Mouse (Mus musculus) ES-E14 (cell line): ENCODE measurements around the gene Gm49384. TPM values are rescaled to one million over a fixed set of nuclear protein-coding genes. Genes with fewer than 3 reads are reported as not detected.

ENCODE experiments used
- DNase-seq: peaks from one replicate; pipeline ENCODE4 v3.0.0-alpha.2; 2013; ENCODE audit warnings: low read depth, low spot score
- H3K27ac ChIP-seq: 2 replicates; pipeline ENCODE4 v1.5.1; 2012; ENCODE audit warnings: low read depth, mild to moderate bottlenecking, low read length, moderate library complexity, mixed read lengths; ENCODE audit not compliant: poor library complexity, insufficient read depth, severe bottlenecking
- H3K36me3 ChIP-seq: 2 replicates; pipeline ENCODE4 v1.6.1; 2012; ENCODE audit warnings: mild to moderate bottlenecking, low read length, moderate library complexity, mixed read lengths; ENCODE audit not compliant: control insufficient read depth, poor library complexity, insufficient read depth, severe bottlenecking
- H3K4me1 ChIP-seq, 2 experiments: fragments of 150-350 bp in 1 of 2; sonication (generic) in 1 of 2; 2 replicates each; pipeline ENCODE4 v1.6.1; 2012; ENCODE audit warnings: low read length in 2 of 2, mild to moderate bottlenecking in 1 of 2, mixed read lengths in 1 of 2; ENCODE audit not compliant: control insufficient read depth in 2 of 2, insufficient read depth in 2 of 2, poor library complexity in 1 of 2
- H3K4me3 ChIP-seq, 2 experiments: fragments of 150-350 bp in 1 of 2; sonication (generic) in 1 of 2; 2 replicates each; pipeline ENCODE4 v1.5.1; 2012; ENCODE audit warnings: low read length in 2 of 2, low read depth in 1 of 2, mild to moderate bottlenecking in 1 of 2, mixed read lengths in 1 of 2; ENCODE audit not compliant: insufficient read depth in 1 of 2, poor library complexity in 1 of 2, severe bottlenecking in 1 of 2
- H3K9ac ChIP-seq: 2 replicates; pipeline ENCODE4 v1.6.1; 2012; ENCODE audit warnings: low read depth, mild to moderate bottlenecking, low read length, mixed read lengths; ENCODE audit not compliant: poor library complexity, insufficient read depth, severe bottlenecking
- H3K9me3 ChIP-seq: fragments of 150-350 bp; sonication (generic); 2 replicates; pipeline ENCODE4 v1.6.1; 2012; ENCODE audit warnings: low read depth, mild to moderate bottlenecking, low read length; ENCODE audit not compliant: control insufficient read depth, insufficient read depth
- CHD2 ChIP-seq: IDR thresholded peaks from 2 replicates; pipeline ENCODE4 v1.6.1; 2014; ENCODE audit warnings: mild to moderate bottlenecking, low read depth, low read length, inconsistent platforms
- HCFC1 ChIP-seq: IDR thresholded peaks from 2 replicates; pipeline ENCODE4 v1.6.1; 2012; ENCODE audit warnings: low read length, inconsistent platforms, borderline replicate concordance; ENCODE audit not compliant: insufficient read depth
- MAFK ChIP-seq: IDR thresholded peaks from 2 replicates; pipeline ENCODE4 v1.6.1; 2014; ENCODE audit warnings: mild to moderate bottlenecking, low read depth, low read length, inconsistent platforms; ENCODE audit not compliant: insufficient read depth
- ZC3H11A ChIP-seq: IDR thresholded peaks from 2 replicates; pipeline ENCODE4 v1.6.1; 2012; ENCODE audit warnings: low read depth, mild to moderate bottlenecking, inconsistent platforms, low read length, borderline replicate concordance
- ZNF384 ChIP-seq: IDR thresholded peaks from 2 replicates; pipeline ENCODE4 v1.6.1; 2012; ENCODE audit warnings: low read depth, low read length, inconsistent platforms
- in situ Hi-C, 2 experiments: fragments of 600-800 bp; cut with MboI; formaldehyde crosslinking; loops; one replicate each; pipeline ENCODE4 v1.15.1; 2025; ENCODE audit warnings: low sequenced_read_pairs in 2 of 2, inconsistent platforms in 1 of 2; ENCODE audit not compliant: unreplicated experiment in 2 of 2
- total RNA-seq: library from RNA; depleted of rRNA; stranded (reverse); fragments of 300-350 nt; gene quantifications from 2 replicates; pipeline ENCODE4 v1.2.3, GENCODE M21; 2012; rRNA removed

Gm49384 gene
- total RNA-seq: 9.8 and 12.1 TPM in 2 replicates

DNA sequence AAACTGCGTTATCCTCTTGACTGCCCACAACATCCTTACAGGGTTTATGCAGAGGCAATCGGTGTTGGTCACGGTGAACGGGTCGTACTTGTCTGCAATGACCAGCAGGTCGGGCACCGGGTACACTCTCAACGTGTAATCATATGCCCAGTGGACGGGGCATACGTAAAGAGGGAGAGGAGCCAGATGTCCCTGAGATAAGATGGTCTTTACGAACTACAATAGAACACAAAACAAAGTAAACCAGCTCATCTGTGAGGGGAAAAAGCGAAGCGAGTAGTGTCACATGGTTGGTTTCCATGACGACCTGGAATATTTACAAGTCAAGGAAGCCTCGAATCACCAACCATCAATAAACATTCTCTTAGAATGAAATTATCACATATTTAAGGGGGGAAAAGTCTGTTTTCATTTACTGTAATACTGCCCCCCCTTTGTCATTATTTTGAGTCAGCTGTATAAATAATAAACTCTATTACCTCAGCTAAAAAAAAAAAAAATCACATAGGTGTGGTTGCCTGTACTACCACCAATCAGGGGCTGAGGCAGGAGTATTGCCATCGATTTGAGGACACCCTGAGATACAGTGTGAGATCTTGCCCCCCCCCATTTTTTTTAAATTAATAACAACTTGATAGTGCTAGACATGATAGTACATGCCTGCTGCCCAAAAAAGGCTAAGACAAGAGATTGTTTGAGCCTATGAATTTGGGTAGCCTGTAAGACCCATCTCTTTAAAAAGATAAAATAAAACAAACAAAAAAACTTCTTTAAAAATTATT lies at the start of gene Gm49384:
TSS of gene Gm49384 (minus strand) at position 216 of the 782 bp plus-strand sequence.
- no peak for DNase-seq
- no peak within 1 kb of the TSS for H3K9ac ChIP-seq
- peaks cover 9% of the 10 kb centered on the region for H3K36me3 ChIP-seq
- H3K27ac ChIP-seq: no peak within 1 kb of the TSS
- H3K9me3 ChIP-seq: no peaks in the 10 kb centered on the region
- H3K4me3 ChIP-seq: no peak within 1 kb of the TSS
- H3K4me1 ChIP-seq: peaks cover 0 to 3% of the 10 kb centered on the region in 2 experiments; a peak in 1 of 4 replicates
- in situ Hi-C loops: no loop called here
- TF ChIP-seq ZNF384: no peak; the same call in 1 of the 2 replicates
- TF ChIP-seq MAFK: no peak
- no peak for TF ChIP-seq ZC3H11A
- no peak for TF ChIP-seq CHD2
- no peak for TF ChIP-seq HCFC1

- Histone ChIP-seq H3K4me1 (no peaks in the 10 kb centered on the region), H3K4me3 (no peak overlapping the region), H3K36me3 (no peaks in the 10 kb centered on the region), H3K27ac (no peak overlapping the region), H3K9me3 (no peaks in the 10 kb centered on the region), H3K9ac (no peak overlapping the region)
- no peak for DNase-seq
- TF ChIP-seq ZNF384 (no peak), HCFC1 (no peak), MAFK (no peak), ZC3H11A (no peak), CHD2 (no peak)
- in situ Hi-C loops: no loop called here
Observed at GRCm38 (mm10) chr12:69253806-69254205, 49.7 kb upstream of the Gm49384 start.

DNA sequence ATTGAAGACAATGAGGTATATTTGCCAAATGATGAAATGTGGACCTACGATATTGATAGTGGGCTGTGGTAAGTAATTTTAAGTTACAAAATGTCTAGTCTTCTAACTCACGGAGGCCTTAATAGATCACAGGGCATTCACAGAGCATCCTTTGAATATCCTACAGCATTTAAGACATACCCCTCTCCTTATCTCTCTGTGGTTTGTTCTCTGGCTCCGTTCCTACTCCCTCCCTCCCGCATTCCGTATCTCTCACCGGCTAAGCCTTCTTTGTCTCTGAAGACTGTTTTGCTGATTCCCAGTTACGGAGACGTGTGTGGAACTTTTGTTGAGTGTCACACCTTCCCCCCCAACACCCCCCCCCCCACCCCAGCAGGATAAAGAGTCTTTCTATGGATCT lies 46.7 kb upstream of the Gm49384 start:
- H3K4me1 ChIP-seq: no peaks in the 10 kb centered on the region
- no peak overlapping the region for H3K4me3 ChIP-seq
- H3K9ac ChIP-seq: no peak overlapping the region
- no peaks in the 10 kb centered on the region for H3K36me3 ChIP-seq
- in situ Hi-C loops: no loop called here
- DNase-seq: no peak
- H3K27ac ChIP-seq: no peak overlapping the region
- no peaks in the 10 kb centered on the region for H3K9me3 ChIP-seq
- no peak for TF ChIP-seq ZC3H11A
- TF ChIP-seq HCFC1: no peak
- TF ChIP-seq MAFK: no peak
- TF ChIP-seq CHD2: no peak
- TF ChIP-seq ZNF384: no peak

DNA sequence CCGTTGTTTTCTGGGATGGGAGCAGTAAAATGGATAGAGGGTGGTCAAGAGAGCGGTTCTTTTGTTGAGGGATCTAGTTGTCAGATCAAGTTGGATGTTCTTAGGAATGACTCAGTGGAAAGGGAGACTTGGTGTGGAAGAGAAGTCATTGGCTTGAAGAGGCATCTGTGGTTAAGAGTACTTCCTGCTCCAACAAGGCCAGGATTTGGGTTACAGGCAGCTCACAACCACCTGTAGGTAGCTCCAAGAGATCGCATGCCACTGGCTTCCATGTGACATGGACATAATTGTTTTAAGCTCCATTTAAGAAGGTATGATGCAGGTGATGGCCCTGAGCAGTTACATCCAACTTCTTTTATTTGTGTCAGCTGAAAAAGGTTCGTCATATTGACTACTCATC lies 45.7 kb upstream of the Gm49384 start:
- Histone ChIP-seq H3K4me1 (no peaks in the 10 kb centered on the region), H3K9ac (no peak overlapping the region), H3K9me3 (no peaks in the 10 kb centered on the region), H3K27ac (no peak overlapping the region), H3K4me3 (no peak overlapping the region), H3K36me3 (no peaks in the 10 kb centered on the region)
- DNase-seq: no peak
- TF ChIP-seq ZNF384: no peak
- TF ChIP-seq CHD2: no peak
- TF ChIP-seq HCFC1: no peak
- TF ChIP-seq ZC3H11A: no peak
- TF ChIP-seq MAFK: no peak
- in situ Hi-C loops: no loop called here

GRCm38 (mm10) chr12:69241771-69242431 lies 37.8 kb upstream of the Gm49384 start:
- TF ChIP-seq HCFC1 (no peak), ZC3H11A (no peak), CHD2 (no peak), ZNF384 (no peak), MAFK (no peak)
- no peaks in the 10 kb centered on the region for H3K9me3 ChIP-seq
- no peak overlapping the region for H3K27ac ChIP-seq
- in situ Hi-C loops: no loop called here
- no peaks in the 10 kb centered on the region for H3K36me3 ChIP-seq
- peak overlapping the region; percentile 83 for H3K9ac ChIP-seq
- DNase-seq: no peak
- peak overlapping the region; percentile 64 to 79 for H3K4me3 ChIP-seq
- H3K4me1 ChIP-seq: no peaks in the 10 kb centered on the region
